Mouse (Mus musculus): ENCODE measurements around the gene Ftl1. TPM values are rescaled to one million over a fixed set of nuclear protein-coding genes. Genes with fewer than 3 reads are reported as not detected.
"Not testable (repeated sequence)": the region's sequence is repeated elsewhere in the genome, so short reads cannot be mapped to it uniquely, and the experiment has no call there.

Gene Ftl1
- polyA plus RNA-seq, 1 experiment from 2014 or later = 4,912 TPM

DNA sequence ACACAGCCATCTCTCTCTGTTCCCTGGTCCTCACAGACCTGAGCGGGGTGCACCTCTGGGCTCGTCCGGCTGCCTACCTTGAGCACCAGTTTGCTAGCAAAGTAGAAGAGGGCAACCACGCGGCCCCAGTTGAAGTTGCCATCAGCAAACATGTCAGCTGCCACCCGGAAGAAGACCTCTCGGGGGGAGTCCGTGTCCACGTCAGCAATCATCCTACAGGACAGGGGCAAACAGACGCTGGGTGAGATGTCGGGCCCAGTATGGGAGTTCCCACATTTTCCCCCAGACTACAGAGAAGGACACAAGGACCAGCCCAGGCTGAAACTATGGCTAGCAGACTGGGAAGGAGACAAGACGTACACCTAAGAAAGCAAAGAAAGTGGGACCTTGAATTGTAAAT is 5.4 kb upstream of the Ftl1 start:
- Histone ChIP-seq H3K4me1 (replicated peaks; ENCODE audit: control insufficient read depth, insufficient read depth, low read length) (peaks cover 25% of the 10 kb centered on the region), H3K27me3 (ENCODE audit: control insufficient read depth, insufficient read depth, low read depth, low read length) (no peaks in the 10 kb centered on the region), H3K4me2 (ENCODE audit: low read depth, low read length) (no peak overlapping the region), H3K9me3 (ENCODE audit: control insufficient read depth, low read length) (no peaks in the 10 kb centered on the region), H3K4me3 (ENCODE audit: low read length) (no peak overlapping the region), H3K9ac (ENCODE audit: low read length) (no peak overlapping the region), H3K36me3 (ENCODE audit: control insufficient read depth, insufficient read depth, low read length) (peaks cover 16% of the 10 kb centered on the region), H3K27ac (ENCODE audit: low read length) (no peak overlapping the region)
- 92% methylated on average over 12 of the region's 12 CpGs for WGBS
- ATAC-seq (ENCODE audit: low read depth) = no peak

DNA sequence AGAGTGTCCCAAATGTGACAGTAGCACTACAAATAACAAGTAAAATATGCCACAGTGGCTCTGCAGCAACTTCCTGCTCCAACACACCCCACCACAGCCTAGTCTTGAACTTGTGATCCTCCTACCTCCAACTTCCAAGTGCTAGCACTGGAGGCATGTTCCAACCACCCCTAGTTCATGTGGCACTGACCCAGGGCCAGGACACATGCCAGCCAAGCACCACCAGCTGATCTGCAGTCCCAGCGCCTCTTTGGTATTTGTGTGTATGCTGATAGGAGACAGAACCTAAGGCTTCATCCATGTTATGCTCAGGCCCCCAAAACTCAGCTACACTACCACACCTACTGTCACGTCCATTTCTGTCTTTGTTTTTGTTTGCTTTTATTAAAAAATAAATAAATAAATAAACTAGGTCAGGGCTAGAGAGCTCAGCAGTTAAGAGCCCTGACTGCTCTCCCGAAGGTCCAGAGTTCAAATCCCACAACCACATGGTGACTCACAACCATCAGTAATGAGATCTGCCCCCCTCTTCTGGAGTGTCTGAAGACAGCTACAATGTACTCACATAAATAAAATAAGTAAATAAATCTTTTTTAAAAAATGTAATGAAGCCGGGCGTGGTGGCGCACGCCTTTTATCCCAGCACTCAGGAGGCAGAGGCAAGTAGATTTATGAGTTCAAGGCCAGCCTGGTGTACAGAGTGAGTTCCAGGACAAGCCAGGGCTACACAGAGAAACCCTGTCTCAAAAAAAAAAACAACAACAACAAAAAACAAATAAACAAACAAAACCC is 4.5 kb upstream of the Ftl1 start:
- H3K9ac ChIP-seq (ENCODE audit: low read length) = no peak overlapping the region
- WGBS = 91% methylated on average over 7 of the region's 7 CpGs

DNA sequence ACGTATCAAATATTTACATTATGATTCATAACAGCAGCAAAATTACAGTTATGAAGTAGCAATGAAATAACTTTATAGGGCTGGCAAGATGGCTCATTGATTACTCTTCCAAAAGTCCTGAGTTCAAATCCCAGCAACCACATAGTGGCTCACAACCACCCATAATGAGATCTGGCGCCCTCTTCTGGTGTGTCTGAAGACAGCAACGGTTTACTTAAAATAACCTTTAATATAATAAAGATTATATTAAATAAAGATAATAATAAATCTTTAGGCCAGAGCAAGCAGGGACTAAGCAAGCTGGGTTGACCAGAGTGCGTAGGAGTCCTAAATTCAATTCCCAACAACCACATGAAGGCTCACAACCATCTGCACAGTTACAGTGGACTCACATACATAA is 3.2 kb upstream of the Ftl1 start:
- H3K4me2 ChIP-seq (ENCODE audit: low read depth, low read length); H3K27ac ChIP-seq (ENCODE audit: low read length); H3K4me3 ChIP-seq (ENCODE audit: low read length); ATAC-seq (ENCODE audit: low read depth); H3K9ac ChIP-seq (ENCODE audit: low read length); H3K9me3 ChIP-seq (ENCODE audit: control insufficient read depth, low read length); H3K27me3 ChIP-seq (ENCODE audit: control insufficient read depth, insufficient read depth, low read depth, low read length): not testable (repeated sequence)
- peaks cover 21% of the 10 kb centered on the region for H3K36me3 ChIP-seq (ENCODE audit: control insufficient read depth, insufficient read depth, low read length)
- 76% methylated on average over 4 of the region's 4 CpGs for WGBS
- H3K4me1 ChIP-seq (replicated peaks; ENCODE audit: control insufficient read depth, insufficient read depth, low read length) = peaks cover 33% of the 10 kb centered on the region

More for the DNA sequence above, 4.5 kb upstream of the Ftl1 start:
- H3K27ac ChIP-seq (ENCODE audit: low read length) = no peak overlapping the region
- H3K36me3 ChIP-seq (ENCODE audit: control insufficient read depth, insufficient read depth, low read length) = peaks cover 16% of the 10 kb centered on the region
- H3K4me3 ChIP-seq (ENCODE audit: low read length) = no peak overlapping the region
- H3K4me1 ChIP-seq (replicated peaks; ENCODE audit: control insufficient read depth, insufficient read depth, low read length) = peaks cover 27% of the 10 kb centered on the region
- no peaks in the 10 kb centered on the region for H3K9me3 ChIP-seq (ENCODE audit: control insufficient read depth, low read length)
- no peak overlapping the region for H3K4me2 ChIP-seq (ENCODE audit: low read depth, low read length)
- no peaks in the 10 kb centered on the region for H3K27me3 ChIP-seq (ENCODE audit: control insufficient read depth, insufficient read depth, low read depth, low read length)
- ATAC-seq (ENCODE audit: low read depth) = no peak

DNA sequence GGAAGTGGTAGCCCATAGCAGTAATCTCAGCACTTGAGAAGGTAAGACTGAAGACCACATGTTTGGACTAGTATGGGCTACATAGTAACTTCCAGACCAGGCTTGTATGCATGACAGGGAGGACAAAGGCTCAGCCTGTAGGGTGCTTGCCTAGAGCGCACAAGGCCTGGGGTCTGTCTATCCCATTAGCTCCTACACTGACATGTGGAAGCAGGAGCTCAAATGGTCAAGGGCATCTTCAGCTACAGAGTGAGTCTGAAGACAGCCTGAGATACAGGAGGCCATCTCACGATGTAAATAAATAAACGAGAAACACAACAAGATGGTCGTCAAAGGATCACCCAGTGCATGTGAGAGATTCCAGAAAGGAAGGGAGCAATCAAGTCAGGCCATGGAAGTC is 2.6 kb upstream of the Ftl1 start:
- Histone ChIP-seq H3K4me2 (ENCODE audit: low read depth, low read length) (no peak overlapping the region), H3K9me3 (ENCODE audit: control insufficient read depth, low read length) (no peaks in the 10 kb centered on the region), H3K4me1 (replicated peaks; ENCODE audit: control insufficient read depth, insufficient read depth, low read length) (peaks cover 38% of the 10 kb centered on the region), H3K4me3 (ENCODE audit: low read length) (no peak overlapping the region), H3K27me3 (ENCODE audit: control insufficient read depth, insufficient read depth, low read depth, low read length) (no peaks in the 10 kb centered on the region), H3K36me3 (ENCODE audit: control insufficient read depth, insufficient read depth, low read length) (peaks cover 25% of the 10 kb centered on the region), H3K27ac (ENCODE audit: low read length) (no peak overlapping the region), H3K9ac (ENCODE audit: low read length) (no peak overlapping the region)
- no peak for ATAC-seq (ENCODE audit: low read depth)
- 81% methylated on average over 4 of the region's 4 CpGs for WGBS

DNA sequence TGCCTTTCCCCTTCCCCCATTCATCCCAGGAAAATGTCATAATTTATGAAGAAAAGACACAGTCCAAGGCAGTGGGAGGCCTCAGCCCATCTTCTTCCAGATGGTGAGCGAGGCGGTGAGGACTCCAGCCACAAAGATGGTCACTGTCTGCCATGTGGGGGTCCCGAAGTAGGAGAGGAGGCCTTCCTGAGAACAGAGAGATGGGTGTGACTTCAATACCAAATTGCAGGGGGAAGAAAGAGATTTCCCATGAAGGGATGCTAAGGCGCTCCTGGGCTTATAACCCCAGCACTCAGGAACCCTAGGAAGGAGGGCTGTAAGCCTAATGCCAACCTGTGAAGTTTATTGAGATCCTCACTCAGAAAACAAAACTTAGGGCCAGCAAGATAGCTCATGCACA is 2.1 kb upstream of the Ftl1 start:
- H3K36me3 ChIP-seq (ENCODE audit: control insufficient read depth, insufficient read depth, low read length) = peaks cover 29% of the 10 kb centered on the region
- peaks cover 39% of the 10 kb centered on the region for H3K4me1 ChIP-seq (replicated peaks; ENCODE audit: control insufficient read depth, insufficient read depth, low read length)
- H3K9me3 ChIP-seq (ENCODE audit: control insufficient read depth, low read length) = no peaks in the 10 kb centered on the region
- no peak overlapping the region for H3K4me2 ChIP-seq (ENCODE audit: low read depth, low read length)
- ATAC-seq (ENCODE audit: low read depth) = no peak
- 0 out of 2 replicates have a peak overlapping the region, but pooled peaks have one; percentile 21 for H3K9ac ChIP-seq (ENCODE audit: low read length)
- H3K27ac ChIP-seq (ENCODE audit: low read length) = peak overlapping the region; percentile 93
- H3K27me3 ChIP-seq (ENCODE audit: control insufficient read depth, insufficient read depth, low read depth, low read length) = no peaks in the 10 kb centered on the region
- no peak overlapping the region for H3K4me3 ChIP-seq (ENCODE audit: low read length)
- WGBS = 89% methylated on average over 4 of the region's 4 CpGs

DNA sequence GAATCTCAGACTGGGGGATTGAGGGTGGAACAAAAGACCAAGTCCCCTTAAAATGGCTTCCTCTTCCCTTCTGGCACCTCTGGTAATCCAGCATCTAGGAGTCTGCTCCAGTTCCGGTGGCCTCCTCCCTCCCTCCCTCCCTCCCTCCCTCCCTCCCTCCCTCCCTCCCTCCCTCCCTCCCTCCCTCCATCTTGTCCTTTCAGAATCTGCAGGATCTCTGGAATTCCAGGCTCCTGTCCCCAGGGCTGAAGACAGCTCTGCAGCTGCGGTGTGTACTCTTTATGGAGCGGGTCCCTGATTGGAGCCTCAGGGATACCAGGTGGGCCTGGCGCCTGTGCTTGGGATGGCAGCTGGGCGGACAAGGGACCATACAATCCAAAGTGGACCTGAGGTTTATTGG is 1.6 kb upstream of the Ftl1 start:
- no peaks in the 10 kb centered on the region for H3K27me3 ChIP-seq (ENCODE audit: control insufficient read depth, insufficient read depth, low read depth, low read length)
- H3K9me3 ChIP-seq (ENCODE audit: control insufficient read depth, low read length) = no peaks in the 10 kb centered on the region
- peak overlapping the region; percentile 93 for H3K27ac ChIP-seq (ENCODE audit: low read length)
- H3K36me3 ChIP-seq (ENCODE audit: control insufficient read depth, insufficient read depth, low read length) = peaks cover 29% of the 10 kb centered on the region
- no peak overlapping the region for H3K4me3 ChIP-seq (ENCODE audit: low read length)
- H3K9ac ChIP-seq (ENCODE audit: low read length) = peak overlapping the region; percentile 63
- no peak for ATAC-seq (ENCODE audit: low read depth)
- 48% methylated on average over 5 of the region's 5 CpGs for WGBS
- H3K4me2 ChIP-seq (ENCODE audit: low read depth, low read length) = no peak overlapping the region
- H3K4me1 ChIP-seq (replicated peaks; ENCODE audit: control insufficient read depth, insufficient read depth, low read length) = peaks cover 43% of the 10 kb centered on the region

DNA sequence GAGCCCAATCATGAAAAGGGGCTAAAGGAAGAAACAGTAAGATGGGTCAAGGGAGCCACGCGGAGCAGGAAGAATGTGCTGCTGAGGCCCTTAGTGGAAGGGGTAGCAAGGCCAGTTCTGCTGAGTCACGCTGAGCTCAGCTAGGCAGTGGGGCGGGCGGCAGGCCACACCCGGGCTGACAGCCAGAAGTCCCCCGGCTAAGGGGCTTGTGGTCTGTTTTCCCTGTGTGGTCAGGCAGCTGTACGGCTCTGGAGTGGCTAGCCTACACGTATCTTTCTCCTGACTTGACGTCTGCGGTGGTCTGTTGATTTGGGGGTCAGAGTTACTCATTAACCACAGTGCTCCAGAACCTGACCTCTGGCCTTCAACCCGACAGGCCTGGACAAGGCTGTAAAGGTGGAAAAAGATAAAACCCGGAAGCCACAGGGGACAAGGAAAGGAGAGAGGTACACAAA is 1.2 kb upstream of the Ftl1 start:
- peak overlapping the region; percentile 63 for H3K9ac ChIP-seq (ENCODE audit: low read length)
- H3K4me1 ChIP-seq (replicated peaks; ENCODE audit: control insufficient read depth, insufficient read depth, low read length) = peaks cover 39% of the 10 kb centered on the region
- H3K27ac ChIP-seq (ENCODE audit: low read length) = peak overlapping the region; percentile 93
- peak; percentile 26; the same call in 1 of the 2 replicates for ATAC-seq (ENCODE audit: low read depth)
- no peaks in the 10 kb centered on the region for H3K27me3 ChIP-seq (ENCODE audit: control insufficient read depth, insufficient read depth, low read depth, low read length)
- H3K4me3 ChIP-seq (ENCODE audit: low read length) = peak overlapping the region; percentile 50
- WGBS = 6% methylated on average over 13 of the region's 13 CpGs
- H3K9me3 ChIP-seq (ENCODE audit: control insufficient read depth, low read length) = no peaks in the 10 kb centered on the region
- peaks cover 29% of the 10 kb centered on the region for H3K36me3 ChIP-seq (ENCODE audit: control insufficient read depth, insufficient read depth, low read length)
- peak overlapping the region; percentile 63 for H3K4me2 ChIP-seq (ENCODE audit: low read depth, low read length)

DNA sequence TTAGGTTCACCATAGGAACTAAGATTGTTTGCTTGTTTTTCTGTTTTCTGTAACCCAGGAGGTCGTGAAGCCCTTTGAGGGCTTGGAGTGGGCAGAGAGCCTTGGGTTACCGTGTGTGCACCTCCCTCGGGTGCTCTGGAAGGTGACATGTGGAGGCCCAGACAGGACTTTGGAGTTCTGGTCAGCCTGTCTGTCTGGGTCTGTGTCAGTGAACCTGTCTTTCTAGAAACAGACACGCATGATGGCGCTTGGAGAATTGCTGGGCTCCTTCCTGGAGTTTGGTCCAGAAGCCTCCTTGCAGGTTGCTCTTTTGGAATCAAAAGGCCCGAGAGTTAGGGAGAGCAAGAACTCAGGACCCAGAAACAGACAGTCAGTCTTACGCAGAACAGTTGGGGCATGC is 693 bp upstream of the Ftl1 start:
- Histone ChIP-seq H3K4me3 (ENCODE audit: low read length) (peak overlapping the region; percentile 50), H3K27ac (ENCODE audit: low read length) (peak overlapping the region; percentile 93), H3K27me3 (ENCODE audit: control insufficient read depth, insufficient read depth, low read depth, low read length) (no peaks in the 10 kb centered on the region), H3K36me3 (ENCODE audit: control insufficient read depth, insufficient read depth, low read length) (peaks cover 29% of the 10 kb centered on the region), H3K9me3 (ENCODE audit: control insufficient read depth, low read length) (no peaks in the 10 kb centered on the region), H3K9ac (ENCODE audit: low read length) (peak overlapping the region; percentile 63), H3K4me2 (ENCODE audit: low read depth, low read length) (peak overlapping the region; percentile 63), H3K4me1 (replicated peaks; ENCODE audit: control insufficient read depth, insufficient read depth, low read length) (peaks cover 34% of the 10 kb centered on the region)
- WGBS = 58% methylated on average over 7 of the region's 7 CpGs
- ATAC-seq (ENCODE audit: low read depth) = no peak

DNA sequence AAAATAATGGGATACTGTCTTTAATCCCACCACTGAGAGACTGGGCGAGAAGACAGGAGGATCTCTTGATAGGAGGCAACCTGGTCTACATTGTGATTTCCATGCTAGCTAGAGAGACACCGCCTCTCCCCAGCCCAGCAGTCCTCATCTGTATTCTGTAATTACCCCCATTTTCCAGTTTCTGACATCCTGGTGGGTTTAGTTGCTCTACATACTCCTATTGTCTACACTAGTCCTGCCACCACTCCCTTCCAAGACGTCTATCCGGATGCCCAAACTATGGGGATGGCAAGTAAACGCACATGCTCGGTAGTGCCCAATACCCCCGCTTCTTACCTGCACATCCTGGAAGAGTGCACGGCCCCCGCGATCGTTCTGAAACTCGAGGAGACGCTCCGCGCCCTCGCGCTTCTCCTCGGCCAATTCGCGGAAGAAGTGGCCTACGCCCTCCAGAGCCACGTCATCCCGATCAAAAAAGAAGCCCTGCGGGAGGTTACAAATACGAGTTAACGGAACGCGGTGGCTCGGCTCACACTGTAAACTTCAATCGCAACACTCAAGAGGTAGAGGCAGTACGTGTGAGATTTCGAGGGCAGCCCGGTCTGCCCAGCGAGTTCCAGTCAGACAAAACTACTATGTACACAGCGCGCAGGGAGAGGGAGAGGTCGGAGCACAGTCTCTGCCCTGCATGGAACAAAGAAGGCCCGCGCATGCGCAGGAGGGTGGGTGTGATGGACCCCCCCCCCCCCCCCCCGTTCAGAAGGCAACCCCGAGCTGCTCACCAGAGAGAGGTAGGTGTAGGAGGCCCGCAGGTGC is 728 bp downstream of the Ftl1 start:
- no peaks in the 10 kb centered on the region for H3K27me3 ChIP-seq (ENCODE audit: control insufficient read depth, insufficient read depth, low read depth, low read length)
- peak overlapping the region; percentile 79 for H3K9ac ChIP-seq (ENCODE audit: low read length)
- under 1% methylated on average over 39 of the region's 43 CpGs for WGBS
- peak overlapping the region; percentile 68 for H3K4me3 ChIP-seq (ENCODE audit: low read length)
- H3K36me3 ChIP-seq (ENCODE audit: control insufficient read depth, insufficient read depth, low read length) = peaks cover 34% of the 10 kb centered on the region
- peak; percentile 77 for ATAC-seq (ENCODE audit: low read depth)
- peak overlapping the region; percentile 91 for H3K27ac ChIP-seq (ENCODE audit: low read length)
- H3K4me2 ChIP-seq (ENCODE audit: low read depth, low read length) = peak overlapping the region; percentile 71
- no peaks in the 10 kb centered on the region for H3K9me3 ChIP-seq (ENCODE audit: control insufficient read depth, low read length)
- H3K4me1 ChIP-seq (replicated peaks; ENCODE audit: control insufficient read depth, insufficient read depth, low read length) = peaks cover 33% of the 10 kb centered on the region
